Comparison of ENCODE assay signal across 19 mouse cellular contexts in the genomic region with DNA sequence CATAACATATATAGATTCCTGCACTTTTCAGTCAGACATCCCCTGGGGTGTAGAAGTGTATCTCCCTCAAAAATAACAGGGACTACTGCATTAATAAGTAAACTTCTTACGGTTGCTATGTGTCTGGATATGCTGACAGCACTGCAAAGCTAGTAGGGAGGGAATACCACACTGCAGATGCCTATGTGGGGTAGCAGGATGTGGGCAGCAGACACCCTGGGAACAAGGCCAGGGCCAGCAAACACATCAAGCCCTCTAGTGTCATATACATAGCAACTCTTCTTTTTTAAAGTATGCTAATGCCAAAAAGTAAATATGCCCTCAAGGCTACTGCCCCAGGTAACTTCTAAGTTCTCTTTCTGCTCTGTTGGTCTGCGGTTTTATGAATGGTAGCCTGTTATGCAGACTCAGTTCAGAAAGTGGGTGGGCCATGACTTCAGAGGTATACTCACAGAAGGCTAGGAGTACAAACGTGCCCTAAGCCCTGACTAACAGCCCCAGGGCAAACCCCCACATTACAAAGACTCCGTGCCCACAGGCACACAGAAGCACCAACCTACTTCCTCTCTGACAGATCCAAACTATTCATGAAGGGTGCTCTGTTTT. TPM values are rescaled to one million over a fixed set of nuclear protein-coding genes. Genes with fewer than 3 reads are reported as not detected.
DNase-seq lines count a peak whose midpoint lies in the region; ATAC-seq and TF ChIP-seq lines count a peak whose summit lies in the region.
"Had no signal": no experiment of that assay in that cellular context is flagged by ENCODE, and none has a peak within 500 bp of the region (broad histone marks: within the 10 kb centered on the region; RNA-seq: fewer than 3 reads in every experiment).

No protein-coding gene starts in this region.

- no peak overlapping the region for H3K4me3 ChIP-seq in limb, embryonic 14.5 days (replicated peaks; ENCODE audit: low read length)
- H3K4me3 ChIP-seq in limb, embryonic 10.5 days, result no peak overlapping the region
- H3K4me3 ChIP-seq in thymus, adult 2 months (ENCODE audit: control insufficient read depth, insufficient read depth, low read length), result no peak overlapping the region
- H3K4me3 ChIP-seq in midbrain, embryonic 16.5 days (ENCODE audit: low read depth, low read length), result no peak overlapping the region
- H3K4me3 ChIP-seq: forebrain, embryonic 13.5 days; heart, adult 2 months; hindbrain, embryonic 15.5 days; liver, embryonic 12.5 days; lung, embryonic 15.5 days; neural tube, embryonic 15.5 days had no signal

- H3K27me3 ChIP-seq in limb, embryonic 14.5 days (ENCODE audit: control insufficient read depth, insufficient read depth, low read length), result no peaks in the 10 kb centered on the region
- no peaks in the 10 kb centered on the region for H3K27me3 ChIP-seq in limb, embryonic 10.5 days (ENCODE audit: low read depth, poor library complexity, severe bottlenecking)
- H3K27me3 ChIP-seq in thymus, adult 2 months (ENCODE audit: control insufficient read depth, insufficient read depth, low read length), result no peaks in the 10 kb centered on the region
- no peaks in the 10 kb centered on the region for H3K27me3 ChIP-seq in midbrain, embryonic 16.5 days (ENCODE audit: control insufficient read depth, insufficient read depth, low read depth, low read length)
- H3K27me3 ChIP-seq: CH12.LX; forebrain, embryonic 13.5 days; hindbrain, embryonic 15.5 days; liver, embryonic 12.5 days; lung, embryonic 15.5 days; neural tube, embryonic 15.5 days had no signal

- H3K9me3 ChIP-seq in limb, embryonic 14.5 days (ENCODE audit: control insufficient read depth, low read length), result no peaks in the 10 kb centered on the region
- H3K9me3 ChIP-seq in limb, embryonic 10.5 days (replicated peaks), result no peaks in the 10 kb centered on the region; the same call in 1 of the 2 replicates
- H3K9me3 ChIP-seq in midbrain, embryonic 16.5 days (replicated peaks; ENCODE audit: control insufficient read depth, low read length, poor library complexity, severe bottlenecking), result no peaks in the 10 kb centered on the region
- H3K9me3 ChIP-seq: forebrain, embryonic 13.5 days; hindbrain, embryonic 15.5 days; liver, embryonic 12.5 days; lung, embryonic 15.5 days; neural tube, embryonic 15.5 days had no signal

- no peak overlapping the region for H3K27ac ChIP-seq in limb, embryonic 14.5 days (replicated peaks; ENCODE audit: low read depth, low read length)
- no peak overlapping the region for H3K27ac ChIP-seq in limb, embryonic 10.5 days
- H3K27ac ChIP-seq in thymus, adult 2 months (ENCODE audit: control insufficient read depth, insufficient read depth, low read length), result peak overlapping the region; percentile 62; the same call in 1 of the 2 replicates
- no peak overlapping the region for H3K27ac ChIP-seq in midbrain, embryonic 16.5 days (ENCODE audit: low read length)
- H3K27ac ChIP-seq: forebrain, embryonic 13.5 days; heart, adult 2 months; hindbrain, embryonic 15.5 days; liver, embryonic 12.5 days; lung, embryonic 15.5 days; neural tube, embryonic 15.5 days had no signal

- H3K4me1 ChIP-seq in limb, embryonic 14.5 days (ENCODE audit: control insufficient read depth, insufficient read depth, low read length), result no peaks in the 10 kb centered on the region
- H3K4me1 ChIP-seq in limb, embryonic 10.5 days, result no peaks in the 10 kb centered on the region
- H3K4me1 ChIP-seq in thymus, adult 2 months (replicated peaks; ENCODE audit: control insufficient read depth, insufficient read depth, low read length), result peaks cover 7% of the 10 kb centered on the region
- no peaks in the 10 kb centered on the region for H3K4me1 ChIP-seq in midbrain, embryonic 16.5 days (ENCODE audit: control insufficient read depth, insufficient read depth, low read length)
- H3K4me1 ChIP-seq: forebrain, embryonic 13.5 days; hindbrain, embryonic 15.5 days; liver, embryonic 12.5 days; lung, embryonic 15.5 days; neural tube, embryonic 15.5 days had no signal

- peaks cover 63% of the 10 kb centered on the region for H3K36me3 ChIP-seq in limb, embryonic 14.5 days (ENCODE audit: control insufficient read depth, insufficient read depth, low read length)
- H3K36me3 ChIP-seq in limb, embryonic 10.5 days, result peaks cover 84% of the 10 kb centered on the region
- H3K36me3 ChIP-seq in thymus, adult 2 months (ENCODE audit: control insufficient read depth, insufficient read depth, low read length), result peaks cover 7% of the 10 kb centered on the region
- peaks cover 14% of the 10 kb centered on the region for H3K36me3 ChIP-seq in midbrain, embryonic 16.5 days (ENCODE audit: control insufficient read depth, insufficient read depth, low read length)

- TF ChIP-seq CTCF in thymus, adult 2 months (IDR thresholded peaks at IDR 0.05; ENCODE audit: borderline replicate concordance, control insufficient read depth, extremely low read depth, insufficient read depth, low read length, poor library complexity), result no peak

- DNase-seq in limb, embryonic 14.5 days (ENCODE audit: low spot score), result no peak
- DNase-seq in limb, embryonic 10.5 days (ENCODE audit: low spot score), result no peak
- DNase-seq in thymus, adult 2 months, result peak; percentile 55
- DNase-seq in urinary bladder, postnatal 36 days (ENCODE audit: low spot score in 2 of 2), result no peak
- no peak for DNase-seq in urinary bladder, postnatal 14 days (ENCODE audit: low spot score)
- DNase-seq: cerebellum, adult 18-20 months; heart, adult 2 months; heart, postnatal 10 days; kidney, adult 2 months; kidney, postnatal 36 days had no signal

- no peak for TF ChIP-seq POLR2A in limb, embryonic 14.5 days (IDR thresholded peaks at IDR 0.05; ENCODE audit: borderline replicate concordance, extremely low read depth, insufficient read depth, insufficient read length)
- TF ChIP-seq POLR2A in thymus, adult 2 months (IDR thresholded peaks at IDR 0.05; ENCODE audit: control insufficient read depth, extremely low read depth, insufficient read depth, low read length, poor library complexity), result no peak

- ATAC-seq in limb, embryonic 14.5 days (ENCODE audit: low FRiP score, low read depth), result 0 out of 2 replicates have a peak, but pooled peaks have one; percentile 55
- peak; percentile 82 to 92 for ATAC-seq in hematopoietic stem cell, adult 5-6 weeks (replicated peaks in 1 of 2; ENCODE audit: insufficient read depth in 1 of 2, low FRiP score in 2 of 2, low TSS enrichment in 1 of 2, low read depth in 1 of 2, poor library complexity in 2 of 2, severe bottlenecking in 2 of 2)
- no peak for ATAC-seq in midbrain, embryonic 16.5 days
- ATAC-seq: forebrain, embryonic 13.5 days; liver, embryonic 12.5 days had no signal

- 78% methylated on average over 4 of the region's 4 CpGs for WGBS in limb, embryonic 14.5 days
- WGBS in limb, embryonic 10.5 days, result 86% methylated on average over 4 of the region's 4 CpGs
- WGBS in thymus, adult 2 months, result 9% methylated on average over 4 of the region's 4 CpGs
- 80% methylated on average over 4 of the region's 4 CpGs for WGBS in midbrain, embryonic 16.5 days

- no peak overlapping the region for H3K4me2 ChIP-seq in limb, embryonic 14.5 days (replicated peaks; ENCODE audit: low read depth, low read length, severe bottlenecking)
- no peak overlapping the region for H3K4me2 ChIP-seq in midbrain, embryonic 16.5 days (ENCODE audit: low read length)
- H3K4me2 ChIP-seq: forebrain, embryonic 13.5 days; hindbrain, embryonic 15.5 days; liver, embryonic 12.5 days; lung, embryonic 15.5 days; neural tube, embryonic 15.5 days had no signal

- H3K9ac ChIP-seq in limb, embryonic 14.5 days (ENCODE audit: low read depth, low read length, severe bottlenecking), result no peak overlapping the region
- no peak overlapping the region for H3K9ac ChIP-seq in midbrain, embryonic 16.5 days (ENCODE audit: low read depth, low read length)
- H3K9ac ChIP-seq: forebrain, embryonic 13.5 days; hindbrain, embryonic 15.5 days; liver, embryonic 12.5 days; lung, embryonic 15.5 days; neural tube, embryonic 15.5 days had no signal

RNA-seq across cellular contexts. Expression of a gene that starts 38.1 kb away (rescaled TPM):
- polyA plus RNA-seq in limb, embryonic 14.5 days (2012; rRNA removed), result 44.1 and 45.4 TPM in 2 replicates
- 98.2 and 112 TPM in 2 replicates for polyA plus RNA-seq in limb, embryonic 14.5 days (2014; fragmentation: Nextera tagmentation; extraction: Ambion mirVana)
- not detected in 2 replicates for polyA plus RNA-seq in limb, embryonic 10.5 days (2016; fragmentation: Nextera tagmentation; extraction: Ambion mirVana)
- total RNA-seq in hematopoietic stem cell, adult 5-6 weeks (2017), result not detected in 2 replicates
- polyA plus RNA-seq in thymus, adult 2 months (2012; rRNA removed), result 0.69 and 1.3 TPM in 2 replicates
- 18.9 and 19.0 TPM in 2 replicates for polyA plus RNA-seq in midbrain, embryonic 16.5 days (2015; fragmentation: Nextera tagmentation; extraction: Ambion mirVana)
- total RNA-seq: CH12.LX; megakaryocyte, adult 5-6 weeks had no signal

RNA-seq across cellular contexts. Expression of a gene that starts 59.1 kb away (rescaled TPM):
- polyA plus RNA-seq in limb, embryonic 14.5 days (2012; rRNA removed), result 50.6 and 54.3 TPM in 2 replicates
- polyA plus RNA-seq in limb, embryonic 14.5 days (2014; fragmentation: Nextera tagmentation; extraction: Ambion mirVana), result 31.6 and 33.9 TPM in 2 replicates
- polyA plus RNA-seq in limb, embryonic 10.5 days (2016; fragmentation: Nextera tagmentation; extraction: Ambion mirVana), result 21.2 and 22.5 TPM in 2 replicates
- total RNA-seq in hematopoietic stem cell, adult 5-6 weeks (2017), result 27.6 and 43.6 TPM in 2 replicates
- 9.0 and 11.0 TPM in 2 replicates for polyA plus RNA-seq in thymus, adult 2 months (2012; rRNA removed)
- 18.6 and 18.8 TPM in 2 replicates for polyA plus RNA-seq in midbrain, embryonic 16.5 days (2015; fragmentation: Nextera tagmentation; extraction: Ambion mirVana)
